Mouse (Mus musculus): ENCODE measurements around the gene 1700012A03Rik. TPM values are rescaled to one million over a fixed set of nuclear protein-coding genes. Genes with fewer than 3 reads are reported as not detected.

The 1700012A03Rik gene
- polyA plus RNA-seq, 1 experiment from 2014 or later = not detected

GRCm38 (mm10) chr6:32058571-32058970, 8.5 kb downstream of the 1700012A03Rik start:
- H3K9ac ChIP-seq (replicated peaks; ENCODE audit: low read depth, low read length) = no peak overlapping the region
- no peak overlapping the region for H3K4me2 ChIP-seq (replicated peaks; ENCODE audit: low read depth, low read length)
- H3K27me3 ChIP-seq (ENCODE audit: control insufficient read depth, insufficient read depth, low read length) = no peaks in the 10 kb centered on the region
- H3K4me3 ChIP-seq (ENCODE audit: low read depth, low read length) = no peak overlapping the region
- H3K4me1 ChIP-seq (ENCODE audit: control insufficient read depth, insufficient read depth, low read length) = no peaks in the 10 kb centered on the region
- no peak for ATAC-seq (ENCODE audit: insufficient number of reproducible peaks, insufficient read depth, low FRiP score, low read depth)
- no peak overlapping the region for H3K27ac ChIP-seq (ENCODE audit: low read length)
- 87% methylated on average over 2 of the region's 2 CpGs for WGBS
- no peaks in the 10 kb centered on the region for H3K36me3 ChIP-seq (ENCODE audit: control insufficient read depth, insufficient read depth, low read length)
- H3K9me3 ChIP-seq (ENCODE audit: control insufficient read depth, low read depth, low read length) = no peaks in the 10 kb centered on the region

DNA sequence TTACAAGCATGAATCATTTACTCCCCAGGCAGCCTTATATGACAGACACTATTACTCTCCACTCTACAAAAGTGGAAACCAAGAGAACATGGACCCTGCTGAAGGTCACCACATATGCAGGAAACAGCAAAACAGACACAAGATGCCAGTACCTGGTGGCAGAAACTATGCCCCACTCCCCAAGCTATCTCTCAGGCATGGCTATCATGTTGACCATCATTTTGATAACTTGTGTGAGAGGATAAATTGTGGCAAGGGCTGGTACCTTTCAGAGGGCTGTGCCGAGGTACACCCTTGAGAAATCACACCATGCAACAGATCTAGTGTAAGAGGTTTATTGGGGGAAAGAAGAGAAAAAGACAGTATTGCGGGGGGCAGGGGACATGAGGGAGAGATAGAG, 10.6 kb downstream of the 1700012A03Rik start:
- ATAC-seq (ENCODE audit: insufficient number of reproducible peaks, insufficient read depth, low FRiP score, low read depth) = no peak
- Histone ChIP-seq H3K27me3 (ENCODE audit: control insufficient read depth, insufficient read depth, low read length) (no peaks in the 10 kb centered on the region), H3K9ac (replicated peaks; ENCODE audit: low read depth, low read length) (no peak overlapping the region), H3K36me3 (ENCODE audit: control insufficient read depth, insufficient read depth, low read length) (no peaks in the 10 kb centered on the region), H3K4me1 (ENCODE audit: control insufficient read depth, insufficient read depth, low read length) (no peaks in the 10 kb centered on the region), H3K4me2 (replicated peaks; ENCODE audit: low read depth, low read length) (no peak overlapping the region), H3K4me3 (ENCODE audit: low read depth, low read length) (no peak overlapping the region), H3K9me3 (ENCODE audit: control insufficient read depth, low read depth, low read length) (no peaks in the 10 kb centered on the region), H3K27ac (ENCODE audit: low read length) (no peak overlapping the region)
- 92% methylated on average over 2 of the region's 2 CpGs for WGBS

DNA sequence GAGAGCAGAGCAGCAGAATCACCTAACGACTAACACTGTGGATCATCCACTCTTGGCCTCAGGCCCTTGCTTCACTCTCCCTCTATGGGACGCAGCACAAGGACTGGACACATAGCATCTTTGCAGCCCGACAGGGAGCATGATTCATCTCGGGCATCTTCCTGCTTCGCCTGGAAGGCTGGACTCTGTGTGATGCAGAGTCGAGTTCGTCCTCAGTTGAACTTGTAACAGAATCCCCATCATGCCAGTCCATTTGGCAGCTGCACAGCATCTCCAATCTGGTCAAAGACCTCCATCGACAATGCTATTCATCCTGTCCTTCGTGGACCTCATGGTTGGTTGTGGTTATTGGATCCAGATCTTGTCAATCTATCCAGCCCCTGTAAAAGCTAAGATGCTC, 11.2 kb downstream of the 1700012A03Rik start:
- H3K9me3 ChIP-seq (ENCODE audit: control insufficient read depth, low read depth, low read length) = no peaks in the 10 kb centered on the region
- no peak overlapping the region for H3K4me3 ChIP-seq (ENCODE audit: low read depth, low read length)
- H3K27ac ChIP-seq (ENCODE audit: low read length) = no peak overlapping the region
- 86% methylated on average over 9 of the region's 9 CpGs for WGBS
- no peak overlapping the region for H3K9ac ChIP-seq (replicated peaks; ENCODE audit: low read depth, low read length)
- no peaks in the 10 kb centered on the region for H3K4me1 ChIP-seq (ENCODE audit: control insufficient read depth, insufficient read depth, low read length)
- H3K36me3 ChIP-seq (ENCODE audit: control insufficient read depth, insufficient read depth, low read length) = no peaks in the 10 kb centered on the region
- no peak for ATAC-seq (ENCODE audit: insufficient number of reproducible peaks, insufficient read depth, low FRiP score, low read depth)
- no peak overlapping the region for H3K4me2 ChIP-seq (replicated peaks; ENCODE audit: low read depth, low read length)
- H3K27me3 ChIP-seq (ENCODE audit: control insufficient read depth, insufficient read depth, low read length) = no peaks in the 10 kb centered on the region

DNA sequence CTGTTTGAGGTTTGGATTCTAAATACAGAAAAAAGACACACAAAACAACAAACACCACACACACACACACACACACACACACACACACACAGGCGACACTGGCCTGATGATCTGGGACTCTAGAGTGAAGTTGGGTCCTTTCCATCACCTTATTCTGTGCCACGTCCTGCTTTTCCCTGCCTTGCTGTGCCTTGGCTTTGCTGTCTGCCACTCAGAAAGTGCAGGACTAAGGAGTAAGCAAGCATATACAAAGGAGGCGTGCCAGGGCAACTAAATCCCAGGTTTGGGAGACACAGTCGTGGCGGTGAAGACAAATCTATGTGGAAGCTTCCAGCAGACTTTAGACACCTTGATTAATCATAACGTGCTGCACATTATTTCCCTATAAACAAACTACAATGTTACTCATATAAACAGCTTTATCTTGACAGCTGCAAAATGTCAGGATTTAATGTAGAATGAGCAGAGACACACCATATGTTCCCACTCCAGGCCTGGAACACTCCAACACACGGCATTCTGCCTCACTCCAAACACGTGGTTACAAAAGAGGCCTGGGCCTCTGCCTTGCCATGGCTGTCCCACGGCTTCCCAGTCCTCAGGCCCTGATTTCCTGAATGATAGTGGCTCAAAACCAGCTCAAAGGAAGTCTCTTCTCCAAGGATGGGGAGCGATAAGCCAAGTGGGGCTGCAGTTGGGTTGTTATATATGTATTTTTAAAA, 15.9 kb downstream of the 1700012A03Rik start:
- WGBS = 37% methylated on average over 10 of the region's 10 CpGs
- peak; percentile 77; the same call in 1 of the 2 replicates for ATAC-seq (ENCODE audit: insufficient number of reproducible peaks, insufficient read depth, low FRiP score, low read depth)
- Histone ChIP-seq H3K36me3 (ENCODE audit: control insufficient read depth, insufficient read depth, low read length) (no peaks in the 10 kb centered on the region), H3K4me2 (replicated peaks; ENCODE audit: low read depth, low read length) (no peak overlapping the region), H3K9me3 (ENCODE audit: control insufficient read depth, low read depth, low read length) (no peaks in the 10 kb centered on the region), H3K4me1 (ENCODE audit: control insufficient read depth, insufficient read depth, low read length) (no peaks in the 10 kb centered on the region), H3K9ac (replicated peaks; ENCODE audit: low read depth, low read length) (no peak overlapping the region), H3K27ac (ENCODE audit: low read length) (no peak overlapping the region), H3K4me3 (ENCODE audit: low read depth, low read length) (no peak overlapping the region), H3K27me3 (ENCODE audit: control insufficient read depth, insufficient read depth, low read length) (no peaks in the 10 kb centered on the region)

- WGBS = 81% methylated on average over 1 of the region's 1 CpGs
- H3K27me3 ChIP-seq (ENCODE audit: control insufficient read depth, insufficient read depth, low read length) = no peaks in the 10 kb centered on the region
Observed at GRCm38 (mm10) chr6:32072161-32072560, 22.1 kb downstream of the 1700012A03Rik start.

GRCm38 (mm10) chr6:32093312-32093711, 43.3 kb downstream of the 1700012A03Rik start:
- Histone ChIP-seq H3K27ac (ENCODE audit: low read length) (no peak overlapping the region), H3K4me3 (ENCODE audit: low read depth, low read length) (no peak overlapping the region), H3K4me2 (replicated peaks; ENCODE audit: low read depth, low read length) (no peak overlapping the region), H3K27me3 (ENCODE audit: control insufficient read depth, insufficient read depth, low read length) (no peaks in the 10 kb centered on the region), H3K9me3 (ENCODE audit: control insufficient read depth, low read depth, low read length) (no peaks in the 10 kb centered on the region), H3K36me3 (ENCODE audit: control insufficient read depth, insufficient read depth, low read length) (no peaks in the 10 kb centered on the region), H3K4me1 (ENCODE audit: control insufficient read depth, insufficient read depth, low read length) (no peaks in the 10 kb centered on the region), H3K9ac (replicated peaks; ENCODE audit: low read depth, low read length) (no peak overlapping the region)
- ATAC-seq (ENCODE audit: insufficient number of reproducible peaks, insufficient read depth, low FRiP score, low read depth) = no peak
- WGBS = 89% methylated on average over 10 of the region's 14 CpGs

More at GRCm38 (mm10) chr6:32072161-32072560, 22.1 kb downstream of the 1700012A03Rik start:
- Histone ChIP-seq H3K4me3 (ENCODE audit: low read depth, low read length) (no peak overlapping the region), H3K27ac (ENCODE audit: low read length) (no peak overlapping the region), H3K9me3 (ENCODE audit: control insufficient read depth, low read depth, low read length) (no peaks in the 10 kb centered on the region), H3K4me2 (replicated peaks; ENCODE audit: low read depth, low read length) (no peak overlapping the region), H3K9ac (replicated peaks; ENCODE audit: low read depth, low read length) (no peak overlapping the region), H3K36me3 (ENCODE audit: control insufficient read depth, insufficient read depth, low read length) (no peaks in the 10 kb centered on the region), H3K4me1 (ENCODE audit: control insufficient read depth, insufficient read depth, low read length) (no peaks in the 10 kb centered on the region)
- no peak for ATAC-seq (ENCODE audit: insufficient number of reproducible peaks, insufficient read depth, low FRiP score, low read depth)

GRCm38 (mm10) chr6:32105547-32106275, 55.7 kb downstream of the 1700012A03Rik start:
- no peak for ATAC-seq (ENCODE audit: insufficient number of reproducible peaks, insufficient read depth, low FRiP score, low read depth)
- no peaks in the 10 kb centered on the region for H3K9me3 ChIP-seq (ENCODE audit: control insufficient read depth, low read depth, low read length)
- no peak overlapping the region for H3K4me3 ChIP-seq (ENCODE audit: low read depth, low read length)
- no peaks in the 10 kb centered on the region for H3K36me3 ChIP-seq (ENCODE audit: control insufficient read depth, insufficient read depth, low read length)
- 46% methylated on average over 9 of the region's 9 CpGs for WGBS
- H3K27ac ChIP-seq (ENCODE audit: low read length) = no peak overlapping the region
- no peaks in the 10 kb centered on the region for H3K4me1 ChIP-seq (ENCODE audit: control insufficient read depth, insufficient read depth, low read length)
- H3K9ac ChIP-seq (replicated peaks; ENCODE audit: low read depth, low read length) = no peak overlapping the region
- no peak overlapping the region for H3K4me2 ChIP-seq (replicated peaks; ENCODE audit: low read depth, low read length)
- no peaks in the 10 kb centered on the region for H3K27me3 ChIP-seq (ENCODE audit: control insufficient read depth, insufficient read depth, low read length)

Data from stomach, embryonic 14.5 days (tissue).